Mouse (Mus musculus) MEL (cell line): ENCODE measurements around the gene Prr3. TPM values are rescaled to one million over a fixed set of nuclear protein-coding genes. Genes with fewer than 3 reads are reported as not detected.

ENCODE experiments used
- DNase-seq: peaks from one replicate; pipeline ENCODE4 v3.0.0; 2011; ENCODE audit warnings: low read depth, low spot score
- H3K27ac ChIP-seq: 2 replicates; pipeline ENCODE4 v1.5.1; 2012; ENCODE audit warnings: low read depth, mild to moderate bottlenecking, control low read depth, low read length, moderate library complexity; ENCODE audit not compliant: control insufficient read depth
- H3K27me3 ChIP-seq, 2 experiments: fragments of 150-350 bp in 1 of 2; sonication (generic) in 1 of 2; 2 replicates each; pipeline ENCODE4 v1.6.1; 2012; ENCODE audit warnings: low read length in 2 of 2, mild to moderate bottlenecking in 2 of 2, improper control_type of control experiment in 1 of 2, moderate library complexity in 1 of 2; ENCODE audit not compliant: insufficient read depth in 2 of 2, control insufficient read depth in 1 of 2
- H3K36me3 ChIP-seq, 2 experiments: 2 replicates each; pipeline ENCODE4 v1.6.1; 2012 to 2014; ENCODE audit warnings: low read length in 2 of 2, improper control_type of control experiment in 1 of 2, inconsistent platforms in 1 of 2, mild to moderate bottlenecking in 1 of 2; ENCODE audit not compliant: insufficient read depth in 2 of 2, control insufficient read depth in 1 of 2
- H3K4me1 ChIP-seq, 2 experiments: fragments of 150-350 bp in 1 of 2; sonication (generic) in 1 of 2; 2 replicates each; pipeline ENCODE4 v1.6.1; 2012; ENCODE audit warnings: low read length in 2 of 2, improper control_type of control experiment in 1 of 2, mild to moderate bottlenecking in 1 of 2; ENCODE audit not compliant: insufficient read depth in 2 of 2, control insufficient read depth in 1 of 2
- H3K4me3 ChIP-seq, 2 experiments: fragments of 150-350 bp in 1 of 2; sonication (generic) in 1 of 2; 2 replicates each; pipeline ENCODE4 v1.5.1; 2012; ENCODE audit warnings: low read depth in 2 of 2, low read length in 2 of 2, mild to moderate bottlenecking in 2 of 2, moderate library complexity in 2 of 2, control low read depth in 1 of 2, improper control_type of control experiment in 1 of 2; ENCODE audit not compliant: control insufficient read depth in 1 of 2, insufficient read depth in 1 of 2
- H3K79me2 ChIP-seq: 2 replicates; pipeline ENCODE4 v1.6.1; 2012; ENCODE audit warnings: mild to moderate bottlenecking, low read length, moderate library complexity; ENCODE audit not compliant: control insufficient read depth, poor library complexity, insufficient read depth
- H3K9ac ChIP-seq: 2 replicates; pipeline ENCODE4 v1.6.1; 2012; ENCODE audit warnings: low read depth, mild to moderate bottlenecking, control low read depth, low read length, moderate library complexity; ENCODE audit not compliant: control insufficient read depth, poor library complexity, severe bottlenecking
- H3K9me3 ChIP-seq: fragments of 150-350 bp; sonication (generic); replicated peaks from 2 replicates; pipeline ENCODE4 v1.6.1; 2012; ENCODE audit warnings: mild to moderate bottlenecking, low read length, improper control_type of control experiment, moderate library complexity; ENCODE audit not compliant: insufficient read depth
- BHLHE40 ChIP-seq: IDR thresholded peaks from 2 replicates; pipeline ENCODE4 v1.6.1; 2012; ENCODE audit warnings: low read depth, mild to moderate bottlenecking, inconsistent platforms, low read length, improper control_type of control experiment, borderline replicate concordance
- CHD1 ChIP-seq: IDR thresholded peaks from 2 replicates; pipeline ENCODE4 v1.6.1; 2012; ENCODE audit warnings: low read depth, mild to moderate bottlenecking, inconsistent platforms, low read length, improper control_type of control experiment
- E2F4 ChIP-seq: IDR thresholded peaks from 2 replicates; pipeline ENCODE4 v1.6.1; 2011; ENCODE audit warnings: low read depth, low read length, improper control_type of control experiment, borderline replicate concordance
- EP300 ChIP-seq, 2 experiments: IDR thresholded peaks; 2 replicates each; pipeline ENCODE4 v1.6.1; 2011; ENCODE audit warnings: improper control_type of control experiment in 2 of 2, low read length in 2 of 2, low read depth in 1 of 2, mild to moderate bottlenecking in 1 of 2
- ETS1 ChIP-seq: IDR thresholded peaks from 2 replicates; pipeline ENCODE4 v1.6.1; 2012; ENCODE audit warnings: low read depth, mild to moderate bottlenecking, inconsistent platforms, low read length, improper control_type of control experiment, moderate library complexity
- GATA1 ChIP-seq: IDR thresholded peaks from 2 replicates; pipeline ENCODE4 v1.6.1; 2011; ENCODE audit warnings: low read depth, low read length, improper control_type of control experiment
- HCFC1 ChIP-seq: IDR thresholded peaks from 2 replicates; pipeline ENCODE4 v1.6.1; 2012; ENCODE audit warnings: low read depth, mild to moderate bottlenecking, inconsistent platforms, low read length, improper control_type of control experiment, moderate library complexity
- JUND ChIP-seq: IDR thresholded peaks from 2 replicates; pipeline ENCODE4 v1.6.1; 2011; ENCODE audit warnings: low read depth, mild to moderate bottlenecking, improper control_type of control experiment, low read length
- KAT2A ChIP-seq: conservative IDR thresholded peaks from 2 replicates; pipeline ENCODE4 v1.6.1; 2012; ENCODE audit warnings: low read depth, low read length, improper control_type of control experiment, inconsistent platforms
- MAFK ChIP-seq: IDR thresholded peaks from 2 replicates; pipeline ENCODE4 v1.6.1; 2011; ENCODE audit warnings: low read depth, mild to moderate bottlenecking, low read length, improper control_type of control experiment, borderline replicate concordance
- MAX ChIP-seq: IDR thresholded peaks from 2 replicates; pipeline ENCODE4 v1.6.1; 2011; ENCODE audit warnings: low read length, improper control_type of control experiment
- MAZ ChIP-seq: IDR thresholded peaks from 2 replicates; pipeline ENCODE4 v1.6.1; 2012; ENCODE audit warnings: low read depth, mild to moderate bottlenecking, inconsistent platforms, low read length, improper control_type of control experiment
- MEF2A ChIP-seq: IDR thresholded peaks from 2 replicates; pipeline ENCODE4 v1.6.1; 2014; ENCODE audit warnings: low read depth, mild to moderate bottlenecking, inconsistent platforms, low read length, improper control_type of control experiment; ENCODE audit not compliant: poor library complexity, insufficient replicate concordance, severe bottlenecking; ENCODE audit errors: extremely low read depth
- MXI1 ChIP-seq: IDR thresholded peaks from 2 replicates; pipeline ENCODE4 v1.6.1; 2011; ENCODE audit warnings: mild to moderate bottlenecking, low read depth, low read length, improper control_type of control experiment
- MYB ChIP-seq: IDR thresholded peaks from 2 replicates; pipeline ENCODE4 v1.6.1; 2011; ENCODE audit warnings: mild to moderate bottlenecking, low read depth, low read length, improper control_type of control experiment
- MYC ChIP-seq: IDR thresholded peaks from 2 replicates; pipeline ENCODE4 v1.6.1; 2011; ENCODE audit warnings: low read depth, mild to moderate bottlenecking, low read length, improper control_type of control experiment, moderate library complexity
- NELFE ChIP-seq: IDR thresholded peaks from 2 replicates; pipeline ENCODE4 v1.6.1; 2011; ENCODE audit warnings: low read depth, low read length, improper control_type of control experiment
- NRF1 ChIP-seq: IDR thresholded peaks from 2 replicates; pipeline ENCODE4 v1.6.1; 2014; ENCODE audit warnings: low read depth, mild to moderate bottlenecking, inconsistent platforms, low read length, improper control_type of control experiment, moderate library complexity; ENCODE audit not compliant: poor library complexity, insufficient read depth, severe bottlenecking
- POLR2A ChIP-seq, 2 experiments: IDR thresholded peaks; 2 replicates each; pipeline ENCODE4 v1.6.1; 2011 to 2012; ENCODE audit warnings: low read length in 2 of 2, mild to moderate bottlenecking in 2 of 2, control low read depth in 1 of 2, improper control_type of control experiment in 1 of 2, low read depth in 1 of 2, moderate library complexity in 1 of 2; ENCODE audit not compliant: control insufficient read depth in 1 of 2, insufficient read depth in 1 of 2, poor library complexity in 1 of 2
- POLR2AphosphoS2 ChIP-seq: IDR thresholded peaks from 2 replicates; pipeline ENCODE4 v1.6.1; 2011; ENCODE audit warnings: low read length, improper control_type of control experiment
- POLR2AphosphoS5 ChIP-seq: IDR thresholded peaks from 2 replicates; pipeline ENCODE4 v1.6.1; 2012; ENCODE audit warnings: low read depth, borderline replicate concordance, mild to moderate bottlenecking, inconsistent platforms, low read length, moderate library complexity, mixed read lengths
- RAD21 ChIP-seq: IDR thresholded peaks from 2 replicates; pipeline ENCODE4 v1.6.1; 2011; ENCODE audit warnings: mild to moderate bottlenecking, low read depth, low read length, improper control_type of control experiment
- RCOR1 ChIP-seq: IDR thresholded peaks from 2 replicates; pipeline ENCODE4 v1.6.1; 2012; ENCODE audit warnings: low read depth, mild to moderate bottlenecking, inconsistent platforms, low read length, improper control_type of control experiment
- SIN3A ChIP-seq: IDR thresholded peaks from 2 replicates; pipeline ENCODE4 v1.6.1; 2012; ENCODE audit warnings: low read length, improper control_type of control experiment, inconsistent platforms
- TCF12 ChIP-seq: IDR thresholded peaks from 2 replicates; pipeline ENCODE4 v1.6.1; 2014; ENCODE audit warnings: low read depth, mild to moderate bottlenecking, inconsistent platforms, low read length, improper control_type of control experiment, moderate library complexity
- UBTF ChIP-seq: IDR thresholded peaks from 2 replicates; pipeline ENCODE4 v1.6.1; 2012; ENCODE audit warnings: low read depth, mild to moderate bottlenecking, inconsistent platforms, low read length, improper control_type of control experiment, moderate library complexity, borderline replicate concordance; ENCODE audit not compliant: insufficient read depth
- USF1 ChIP-seq: IDR thresholded peaks from 2 replicates; pipeline ENCODE4 v1.6.1; 2014; ENCODE audit warnings: low read depth, mild to moderate bottlenecking, inconsistent platforms, low read length, improper control_type of control experiment, moderate library complexity
- ZKSCAN1 ChIP-seq: IDR thresholded peaks from 2 replicates; pipeline ENCODE4 v1.6.1; 2012; ENCODE audit warnings: low read depth, mild to moderate bottlenecking, inconsistent platforms, low read length, improper control_type of control experiment, moderate library complexity
- ZNF384 ChIP-seq: IDR thresholded peaks from 2 replicates; pipeline ENCODE4 v1.6.1; 2012; ENCODE audit warnings: low read depth, mild to moderate bottlenecking, inconsistent platforms, low read length, improper control_type of control experiment
- polyA plus RNA-seq, 2 experiments: library from polyadenylated mRNA; stranded (reverse) in 1 of 2; unstranded in 1 of 2; fragments of >175 nt in 1 of 2; fragments of >200 nt in 1 of 2; gene quantifications; 2 replicates each; pipeline versions ENCODE4 v1.2.1 to v1.2.4; 2012; ENCODE audit warnings: low replicate concordance in 2 of 2, low read depth in 1 of 2; ENCODE audit not compliant: insufficient read length in 2 of 2, insufficient read depth in 1 of 2, missing spikeins in 1 of 2
- total RNA-seq: library from RNA; depleted of rRNA; stranded (reverse); fragments of 300-350 nt; gene quantifications from 2 replicates; pipeline ENCODE4 v1.2.3, GENCODE M21; 2012; rRNA removed

The Prr3 gene
- total RNA-seq (12.2 and 13.8 TPM in 2 replicates), polyA plus RNA-seq (10 to 100 TPM in 1 of 2 experiments, not detected in 1; 48.1 TPM)

DNA sequence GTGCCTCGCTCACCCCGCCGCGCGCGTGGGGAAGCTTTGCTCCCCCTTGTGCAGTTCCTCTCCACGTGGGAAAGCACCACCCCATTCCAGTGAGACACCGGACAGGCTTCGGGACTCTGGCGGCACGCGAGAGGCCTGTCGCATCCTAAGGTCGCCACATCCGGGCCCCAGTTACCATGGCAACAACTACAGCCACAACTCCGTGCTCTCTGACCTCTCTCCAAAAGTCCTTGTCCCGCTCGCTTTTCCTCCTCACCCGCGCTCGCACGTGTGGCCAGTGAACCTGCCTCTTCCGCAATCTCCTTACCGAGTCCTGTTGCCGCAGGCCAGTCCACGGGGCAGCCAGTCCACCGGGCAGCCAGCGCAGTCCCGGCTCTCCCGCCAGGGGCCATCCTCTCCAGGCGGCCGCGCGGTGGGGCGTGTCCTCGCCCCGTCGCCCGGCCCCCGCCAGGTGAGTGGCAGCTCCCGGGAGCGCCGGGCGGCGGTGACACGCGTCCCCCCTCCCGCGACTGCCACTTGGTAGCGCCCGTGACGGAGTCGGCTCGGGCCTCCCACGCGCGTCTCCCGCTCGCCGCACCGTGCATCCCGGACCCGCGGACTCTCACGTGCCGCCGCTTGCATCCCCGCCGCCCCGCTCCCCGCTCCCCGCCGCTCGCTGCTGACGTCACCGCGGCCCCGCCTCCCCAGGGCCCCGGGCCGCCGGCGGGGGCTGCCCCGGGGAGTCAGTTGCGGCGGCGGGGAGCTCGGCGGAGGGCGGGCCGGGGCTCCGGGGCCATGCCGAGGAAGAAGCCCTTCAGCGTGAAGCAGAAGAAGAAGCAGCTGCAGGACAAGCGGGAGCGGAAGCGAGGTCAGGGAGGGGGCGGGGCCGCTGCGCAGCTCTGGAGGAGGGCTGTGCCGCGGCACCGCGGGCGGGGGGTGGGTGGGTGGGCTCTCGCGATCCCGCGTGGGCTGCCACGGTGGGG is at the start of gene Prr3, which contains the start of gene Gnl1:
Gene Prr3 (minus strand): TSS at position 836 of the 962 bp plus-strand sequence.
Gene Gnl1 (plus strand): TSS at position 451 of the 962 bp plus-strand sequence.
- H3K27me3 ChIP-seq: no peaks in the 10 kb centered on the region
- peaks cover 32% of the 10 kb centered on the region for H3K79me2 ChIP-seq
- H3K9ac ChIP-seq: peak within 1 kb of the TSS; percentile 94
- peaks cover 1 to 8% of the 10 kb centered on the region in 2 experiments for H3K36me3 ChIP-seq
- H3K4me1 ChIP-seq: peaks cover 2 to 5% of the 10 kb centered on the region in 2 experiments; a peak in 3 of 4 replicates
- no peaks in the 10 kb centered on the region for H3K9me3 ChIP-seq
- TF ChIP-seq ETS1 (0 out of 2 replicates have a peak, but pooled peaks have one; percentile 25), BHLHE40 (peak; percentile 88), MAZ (peak; percentile 76; the same call in 1 of the 2 replicates), MAX (peak; percentile 93), CHD1 (no peak), POLR2A (IDR thresholded peaks at IDR 0.05; ENCODE audit: control insufficient read depth in 1 of 2, insufficient read depth in 1 of 2, low read depth in 1 of 2, low read length in 2 of 2, poor library complexity in 1 of 2) (peak; percentile 11 to 43; a peak in 2 of 4 replicates), RCOR1 (no peak), ZKSCAN1 (no peak), E2F4 (no peak), MYB (no peak), NELFE (peak; percentile 36), UBTF (no peak), EP300 (IDR thresholded peaks at IDR 0.05; ENCODE audit: low read depth in 1 of 2, low read length in 2 of 2) (no peak), MXI1 (peak; percentile 96), USF1 (0 out of 2 replicates have a peak, but pooled peaks have one; percentile 31), MAFK (no peak), JUND (no peak), POLR2AphosphoS2 (no peak), HCFC1 (peak; percentile 86), GATA1 (no peak), NRF1 (0 out of 2 replicates have a peak, but pooled peaks have one; percentile 13), KAT2A (no peak; the same call in 1 of the 2 replicates), RAD21 (no peak), SIN3A (peak; percentile 92), MYC (no peak), MEF2A (no peak), ZNF384 (no peak), TCF12 (no peak), POLR2AphosphoS5 (no peak)
- TF ChIP-seq, all 39 proteins: peak for 11
- Histone ChIP-seq H3K27ac (peak within 1 kb of the TSS; percentile 92), H3K4me3 (peak within 1 kb of the TSS; percentile 95 to 96)
- DNase-seq: peak; percentile 96
